Mouse (Mus musculus) megakaryocyte, embryonic 14.5 days (primary cell): ENCODE measurements around the gene Inpp4b.

Experiments
- FLI1 ChIP-seq: IDR thresholded peaks from 2 replicates; pipeline ENCODE4 v1.6.1; 2012; ENCODE audit warnings: low read length, inconsistent platforms, mixed read lengths
- GATA1 ChIP-seq: IDR thresholded peaks from 3 replicates; pipeline ENCODE4 v1.6.1; 2012; ENCODE audit warnings: mixed read lengths, low read length, inconsistent platforms, borderline replicate concordance

DNA sequence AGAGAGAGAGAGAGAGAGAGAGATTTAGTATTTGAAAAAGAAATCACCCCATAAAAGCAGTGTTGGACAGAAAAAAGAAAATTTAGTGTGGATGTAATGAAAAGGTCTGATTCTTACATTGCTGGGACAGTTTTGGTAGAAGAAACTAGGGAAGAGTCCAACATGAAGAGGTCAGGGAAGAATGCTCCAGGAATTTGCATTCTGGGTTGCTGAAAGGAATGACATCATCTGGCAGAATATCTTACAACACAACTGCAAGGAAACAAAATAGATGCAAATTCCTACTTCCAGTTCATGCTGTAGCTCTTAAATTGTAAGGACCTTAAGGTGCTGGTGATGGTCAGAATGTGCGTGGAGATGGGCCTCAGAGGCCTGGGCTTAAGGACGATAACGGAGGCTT, 650.6 kb downstream of the Inpp4b start:
- no peak for TF ChIP-seq GATA1
- no peak for TF ChIP-seq FLI1
